Mouse (Mus musculus): ENCODE results near the gene Tead3. TPM values are rescaled to one million over a fixed set of nuclear protein-coding genes. Genes with fewer than 3 reads are reported as not detected.

Tead3 gene
- polyA plus RNA-seq, 1 experiment from 2014 or later: 1.8 TPM

GRCm38 (mm10) chr17:28312232-28313211 is 38.1 kb downstream of the Tead3 start:
- WGBS: 26% methylated on average over 17 of the region's 17 CpGs
- H3K4me2 ChIP-seq: peak overlapping the region; percentile 80
- peak overlapping the region; percentile 68 for H3K4me3 ChIP-seq
- no peaks in the 10 kb centered on the region for H3K9me3 ChIP-seq
- peak; percentile 17 for ATAC-seq (ENCODE audit: low FRiP score, low read depth)
- H3K4me1 ChIP-seq (replicated peaks): peaks cover 30% of the 10 kb centered on the region
- no peak overlapping the region for H3K9ac ChIP-seq
- peaks cover 6% of the 10 kb centered on the region; the same call in 1 of the 2 replicates for H3K36me3 ChIP-seq
- peak overlapping the region; percentile 89 for H3K27ac ChIP-seq (replicated peaks)
- no peaks in the 10 kb centered on the region for H3K27me3 ChIP-seq

GRCm38 (mm10) chr17:28311366-28312132 is 39.1 kb downstream of the Tead3 start:
- Histone ChIP-seq H3K27me3 (no peaks in the 10 kb centered on the region), H3K9me3 (no peaks in the 10 kb centered on the region), H3K36me3 (0 out of 2 replicates have a peak, but pooled peaks cover 2% of the 10 kb centered on the region), H3K9ac (no peak overlapping the region), H3K27ac (replicated peaks) (no peak overlapping the region), H3K4me3 (no peak overlapping the region), H3K4me1 (replicated peaks) (peaks cover 30% of the 10 kb centered on the region), H3K4me2 (no peak overlapping the region)
- ATAC-seq (ENCODE audit: low FRiP score, low read depth): no peak
- 77% methylated on average over 5 of the region's 5 CpGs for WGBS

- H3K9ac ChIP-seq: no peak overlapping the region
- H3K36me3 ChIP-seq: no peaks in the 10 kb centered on the region
- WGBS: 78% methylated on average over 3 of the region's 3 CpGs
- peaks cover 24% of the 10 kb centered on the region for H3K4me1 ChIP-seq (replicated peaks)
- H3K27me3 ChIP-seq: no peaks in the 10 kb centered on the region
- no peak overlapping the region for H3K27ac ChIP-seq (replicated peaks)
- ATAC-seq (ENCODE audit: low FRiP score, low read depth): no peak
- H3K4me2 ChIP-seq: no peak overlapping the region
- no peak overlapping the region for H3K4me3 ChIP-seq
- no peaks in the 10 kb centered on the region for H3K9me3 ChIP-seq
Measured at GRCm38 (mm10) chr17:28310831-28311230, 39.8 kb downstream of the Tead3 start.

- H3K9me3 ChIP-seq: no peaks in the 10 kb centered on the region
- no peak for ATAC-seq (ENCODE audit: low FRiP score, low read depth)
- no peak overlapping the region for H3K27ac ChIP-seq (replicated peaks)
- H3K9ac ChIP-seq: no peak overlapping the region
- no peak overlapping the region for H3K4me2 ChIP-seq
- H3K4me1 ChIP-seq (replicated peaks): peaks cover 9% of the 10 kb centered on the region
- 18% methylated on average over 18 of the region's 18 CpGs for WGBS
- H3K27me3 ChIP-seq: no peaks in the 10 kb centered on the region
- no peaks in the 10 kb centered on the region for H3K36me3 ChIP-seq
- no peak overlapping the region for H3K4me3 ChIP-seq
Measured at GRCm38 (mm10) chr17:28308297-28309195, 42.1 kb downstream of the Tead3 start.

- Histone ChIP-seq H3K9ac (no peak overlapping the region), H3K27ac (replicated peaks) (no peak overlapping the region), H3K4me3 (no peak overlapping the region), H3K9me3 (no peaks in the 10 kb centered on the region), H3K36me3 (no peaks in the 10 kb centered on the region), H3K4me2 (no peak overlapping the region), H3K27me3 (no peaks in the 10 kb centered on the region), H3K4me1 (replicated peaks) (0 out of 2 replicates have a peak, but pooled peaks cover 5% of the 10 kb centered on the region)
- ATAC-seq (ENCODE audit: low FRiP score, low read depth): no peak
- WGBS: 52% methylated on average over 10 of the region's 10 CpGs
Measured at GRCm38 (mm10) chr17:28305172-28305571, 45.4 kb downstream of the Tead3 start.

GRCm38 (mm10) chr17:28300850-28301249 is 49.8 kb downstream of the Tead3 start:
- Histone ChIP-seq H3K4me2 (no peak overlapping the region), H3K9me3 (no peaks in the 10 kb centered on the region), H3K4me1 (replicated peaks) (0 out of 2 replicates have a peak, but pooled peaks cover 3% of the 10 kb centered on the region), H3K27ac (replicated peaks) (no peak overlapping the region), H3K27me3 (no peaks in the 10 kb centered on the region), H3K4me3 (no peak overlapping the region), H3K36me3 (no peaks in the 10 kb centered on the region), H3K9ac (no peak overlapping the region)
- 56% methylated on average over 3 of the region's 3 CpGs for WGBS
- ATAC-seq (ENCODE audit: low FRiP score, low read depth): no peak

- Histone ChIP-seq H3K27ac (replicated peaks) (no peak overlapping the region), H3K27me3 (no peaks in the 10 kb centered on the region), H3K9me3 (no peaks in the 10 kb centered on the region), H3K4me1 (replicated peaks) (0 out of 2 replicates have a peak, but pooled peaks cover 3% of the 10 kb centered on the region), H3K36me3 (no peaks in the 10 kb centered on the region), H3K4me2 (no peak overlapping the region), H3K4me3 (no peak overlapping the region), H3K9ac (no peak overlapping the region)
- ATAC-seq (ENCODE audit: low FRiP score, low read depth): peak; percentile 25; the same call in 1 of the 2 replicates
- 18% methylated on average over 9 of the region's 9 CpGs for WGBS
Measured at GRCm38 (mm10) chr17:28300323-28300722, 50.3 kb downstream of the Tead3 start.

GRCm38 (mm10) chr17:28299669-28300320 is 50.8 kb downstream of the Tead3 start:
- no peaks in the 10 kb centered on the region for H3K9me3 ChIP-seq
- H3K27ac ChIP-seq (replicated peaks): no peak overlapping the region
- H3K4me1 ChIP-seq (replicated peaks): peaks cover 5% of the 10 kb centered on the region; the same call in 1 of the 2 replicates
- no peak overlapping the region for H3K4me2 ChIP-seq
- 45% methylated on average over 8 of the region's 11 CpGs for WGBS
- H3K36me3 ChIP-seq: no peaks in the 10 kb centered on the region
- no peaks in the 10 kb centered on the region for H3K27me3 ChIP-seq
- no peak overlapping the region for H3K9ac ChIP-seq
- ATAC-seq (ENCODE audit: low FRiP score, low read depth): no peak
- no peak overlapping the region for H3K4me3 ChIP-seq

- WGBS: 96% methylated on average over 17 of the region's 17 CpGs
- no peak for ATAC-seq (ENCODE audit: low FRiP score, low read depth)
Measured at GRCm38 (mm10) chr17:28298888-28299287, 51.7 kb downstream of the Tead3 start.

GRCm38 (mm10) chr17:28294449-28295333 is 55.9 kb downstream of the Tead3 start:
- Histone ChIP-seq H3K4me2 (no peak overlapping the region), H3K9me3 (no peaks in the 10 kb centered on the region), H3K4me3 (no peak overlapping the region), H3K4me1 (replicated peaks) (peaks cover 8% of the 10 kb centered on the region; the same call in 1 of the 2 replicates), H3K27me3 (no peaks in the 10 kb centered on the region), H3K36me3 (no peaks in the 10 kb centered on the region), H3K9ac (0 out of 2 replicates have a peak overlapping the region, but pooled peaks have one; percentile 14), H3K27ac (replicated peaks) (no peak overlapping the region; the same call in 1 of the 2 replicates)
- WGBS: 55% methylated on average over 17 of the region's 17 CpGs
- ATAC-seq (ENCODE audit: low FRiP score, low read depth): no peak

More at GRCm38 (mm10) chr17:28298888-28299287, 51.7 kb downstream of the Tead3 start:
- Histone ChIP-seq H3K9me3 (no peaks in the 10 kb centered on the region), H3K36me3 (no peaks in the 10 kb centered on the region), H3K27ac (replicated peaks) (no peak overlapping the region), H3K4me1 (replicated peaks) (peaks cover 8% of the 10 kb centered on the region; the same call in 1 of the 2 replicates), H3K27me3 (no peaks in the 10 kb centered on the region), H3K9ac (no peak overlapping the region), H3K4me3 (no peak overlapping the region), H3K4me2 (no peak overlapping the region)
